Mouse (Mus musculus): Measurements from ENCODE around the gene Atf7.

- TF ChIP-seq EP300 (IDR thresholded peaks at IDR 0.05; ENCODE audit: insufficient read depth, low read depth, low read length) (no peak), POLR2A (IDR thresholded peaks at IDR 0.05; ENCODE audit: insufficient read depth, low read depth, low read length) (no peak)
Measured at GRCm38 (mm10) chr15:102656658-102657057, 31.4 kb upstream of the Atf7 start.

Data from heart, adult 2 months (tissue).